Mouse (Mus musculus) lung, postnatal 0 days (tissue): ENCODE results near the gene Fbn1.

Source experiments
- CTCF ChIP-seq: IDR thresholded peaks from 2 replicates; pipeline ENCODE4 v1.5.1; 2016; ENCODE audit warnings: antibody characterized with exemption, mild to moderate bottlenecking
- EP300 ChIP-seq: IDR thresholded peaks from 2 replicates; pipeline ENCODE4 v1.6.1; 2016; ENCODE audit warnings: antibody characterized with exemption, mild to moderate bottlenecking, control low read depth

- TF ChIP-seq EP300: no peak
- TF ChIP-seq CTCF: no peak
Measured at GRCm38 (mm10) chr2:125276692-125277091, 231.1 kb downstream of the Fbn1 start.
